In genomic region chr3:52693813-52694212, GRCm38 (mm10) we compare ENCODE assay signal across 28 mouse cellular contexts.
A peak's percentile ranks its signal among the peaks of the same experiment; 100 is the strongest.
DNase-seq lines count a peak whose midpoint lies in the region; ATAC-seq and TF ChIP-seq lines count a peak whose summit lies in the region.
"Had no signal": no experiment of that assay in that cellular context is flagged by ENCODE, and none has a peak within 500 bp of the region (broad histone marks: within the 10 kb centered on the region; RNA-seq: fewer than 3 reads in every experiment).

No protein-coding gene starts in this region.

- no peaks in the 10 kb centered on the region for H3K36me3 ChIP-seq in forebrain, postnatal 0 days (ENCODE audit: insufficient read depth)
- H3K36me3 ChIP-seq in forebrain, embryonic 15.5 days: no peaks in the 10 kb centered on the region
- no peaks in the 10 kb centered on the region for H3K36me3 ChIP-seq in hindbrain, postnatal 0 days (ENCODE audit: insufficient read depth, low read length)
- H3K36me3 ChIP-seq in hindbrain, embryonic 14.5 days (replicated peaks; ENCODE audit: control insufficient read depth, insufficient read depth): no peaks in the 10 kb centered on the region
- H3K36me3 ChIP-seq: embryonic facial prominence, embryonic 12.5 days; embryonic facial prominence, embryonic 15.5 days; G1E; heart, embryonic 10.5 days; heart, embryonic 13.5 days; hindbrain, embryonic 15.5 days; intestine, embryonic 15.5 days had no signal

- DNase-seq in forebrain, postnatal 0 days: peak; percentile 43
- peak; percentile 20 for DNase-seq in hindbrain, postnatal 0 days (ENCODE audit: low spot score)
- DNase-seq in hindbrain, embryonic 14.5 days (ENCODE audit: low spot score): no peak
- peak; percentile 22 for DNase-seq in layer of hippocampus, adult 9-11 months
- no peak for DNase-seq in layer of hippocampus, adult 8-10 months (ENCODE audit: low spot score in 2 of 2)
- DNase-seq in thymus, postnatal 25 days: no peak
- DNase-seq: adrenal gland, postnatal 10 days; adrenal gland, postnatal 36 days; B cell, adult 2 months; cerebellum, adult 11 months; cerebellum, adult 2 months; cerebellum, adult 9-11 months; cerebellum, postnatal 25 days; gastrocnemius, adult 2 months; gastrocnemius, postnatal 14 days; heart, adult 18-20 months; heart, postnatal 14 days; heart, postnatal 4 days had no signal

- no peak overlapping the region for H3K9ac ChIP-seq in forebrain, postnatal 0 days
- H3K9ac ChIP-seq in forebrain, embryonic 15.5 days (replicated peaks): no peak overlapping the region
- no peak overlapping the region for H3K9ac ChIP-seq in hindbrain, postnatal 0 days (replicated peaks; ENCODE audit: low read length)
- no peak overlapping the region for H3K9ac ChIP-seq in hindbrain, embryonic 14.5 days
- H3K9ac ChIP-seq: embryonic facial prominence, embryonic 12.5 days; embryonic facial prominence, embryonic 15.5 days; heart, embryonic 13.5 days; hindbrain, embryonic 15.5 days; intestine, embryonic 15.5 days had no signal

- H3K4me1 ChIP-seq in forebrain, postnatal 0 days (ENCODE audit: insufficient read depth): no peaks in the 10 kb centered on the region
- no peaks in the 10 kb centered on the region for H3K4me1 ChIP-seq in forebrain, embryonic 15.5 days
- no peaks in the 10 kb centered on the region for H3K4me1 ChIP-seq in hindbrain, postnatal 0 days (ENCODE audit: insufficient read depth, low read length)
- no peaks in the 10 kb centered on the region for H3K4me1 ChIP-seq in hindbrain, embryonic 14.5 days (replicated peaks; ENCODE audit: control insufficient read depth, insufficient read depth, low read length)
- H3K4me1 ChIP-seq: embryonic facial prominence, embryonic 12.5 days; heart, embryonic 10.5 days; heart, embryonic 13.5 days; hindbrain, embryonic 15.5 days; intestine, embryonic 15.5 days had no signal

- peak; percentile 53; the same call in 1 of the 2 replicates for ATAC-seq in forebrain, postnatal 0 days
- ATAC-seq in forebrain, embryonic 15.5 days (replicated peaks): no peak
- ATAC-seq in hindbrain, postnatal 0 days: no peak
- no peak for ATAC-seq in hindbrain, embryonic 14.5 days (ENCODE audit: low FRiP score)
- ATAC-seq: intestine, embryonic 15.5 days had no signal

- no peak overlapping the region for H3K27ac ChIP-seq in forebrain, postnatal 0 days (ENCODE audit: low read depth, low read length)
- H3K27ac ChIP-seq in forebrain, embryonic 15.5 days (replicated peaks): no peak overlapping the region; the same call in 1 of the 2 replicates
- no peak overlapping the region for H3K27ac ChIP-seq in hindbrain, postnatal 0 days
- no peak overlapping the region for H3K27ac ChIP-seq in hindbrain, embryonic 14.5 days
- H3K27ac ChIP-seq: embryonic facial prominence, embryonic 12.5 days; embryonic facial prominence, embryonic 15.5 days; gastrocnemius, adult 2 months; heart, embryonic 10.5 days; heart, embryonic 13.5 days; hindbrain, embryonic 15.5 days; intestine, embryonic 15.5 days had no signal

- no peaks in the 10 kb centered on the region for H3K9me3 ChIP-seq in forebrain, postnatal 0 days (ENCODE audit: low read length)
- H3K9me3 ChIP-seq in forebrain, embryonic 15.5 days: no peaks in the 10 kb centered on the region
- no peaks in the 10 kb centered on the region for H3K9me3 ChIP-seq in hindbrain, postnatal 0 days (ENCODE audit: low read length)
- no peaks in the 10 kb centered on the region for H3K9me3 ChIP-seq in hindbrain, embryonic 14.5 days (ENCODE audit: control insufficient read depth, low read length)
- H3K9me3 ChIP-seq: embryonic facial prominence, embryonic 15.5 days; heart, embryonic 10.5 days; hindbrain, embryonic 15.5 days; intestine, embryonic 15.5 days had no signal

- H3K4me2 ChIP-seq in forebrain, postnatal 0 days (ENCODE audit: low read depth): no peak overlapping the region
- no peak overlapping the region for H3K4me2 ChIP-seq in forebrain, embryonic 15.5 days (replicated peaks)
- H3K4me2 ChIP-seq in hindbrain, postnatal 0 days (ENCODE audit: low read depth, low read length): no peak overlapping the region
- H3K4me2 ChIP-seq in hindbrain, embryonic 14.5 days (replicated peaks): no peak overlapping the region
- H3K4me2 ChIP-seq: embryonic facial prominence, embryonic 12.5 days; embryonic facial prominence, embryonic 15.5 days; heart, embryonic 13.5 days; hindbrain, embryonic 15.5 days; intestine, embryonic 15.5 days had no signal

- no peaks in the 10 kb centered on the region for H3K27me3 ChIP-seq in forebrain, postnatal 0 days (ENCODE audit: insufficient read depth, low read length)
- H3K27me3 ChIP-seq in forebrain, embryonic 15.5 days: no peaks in the 10 kb centered on the region
- no peaks in the 10 kb centered on the region for H3K27me3 ChIP-seq in hindbrain, postnatal 0 days (ENCODE audit: insufficient read depth, low read length)
- H3K27me3 ChIP-seq in hindbrain, embryonic 14.5 days (ENCODE audit: control insufficient read depth, insufficient read depth, low read length): 0 out of 2 replicates have a peak, but pooled peaks cover 5% of the 10 kb centered on the region
- H3K27me3 ChIP-seq: CH12.LX; embryonic facial prominence, embryonic 12.5 days; embryonic facial prominence, embryonic 15.5 days; heart, embryonic 13.5 days; intestine, embryonic 15.5 days; Patski had no signal

- TF ChIP-seq CTCF in forebrain, postnatal 0 days (IDR thresholded peaks at IDR 0.05; ENCODE audit: low read depth): no peak
- no peak for TF ChIP-seq CTCF in hindbrain, postnatal 0 days (IDR thresholded peaks at IDR 0.05; ENCODE audit: low read depth)

- H3K4me3 ChIP-seq in forebrain, postnatal 0 days (ENCODE audit: low read depth, low read length): no peak overlapping the region
- H3K4me3 ChIP-seq in forebrain, embryonic 15.5 days: no peak overlapping the region
- no peak overlapping the region for H3K4me3 ChIP-seq in hindbrain, postnatal 0 days (ENCODE audit: low read length)
- H3K4me3 ChIP-seq in hindbrain, embryonic 14.5 days (replicated peaks; ENCODE audit: low read length): no peak overlapping the region
- H3K4me3 ChIP-seq: embryonic facial prominence, embryonic 12.5 days; embryonic facial prominence, embryonic 15.5 days; gastrocnemius, adult 2 months; heart, embryonic 10.5 days; heart, embryonic 13.5 days; hindbrain, embryonic 15.5 days; intestine, embryonic 15.5 days had no signal

- WGBS in forebrain, postnatal 0 days: 61% methylated on average over 2 of the region's 2 CpGs
- WGBS in forebrain, embryonic 15.5 days: 63% methylated on average over 2 of the region's 2 CpGs
- WGBS in hindbrain, postnatal 0 days: 68% methylated on average over 2 of the region's 2 CpGs
- WGBS in hindbrain, embryonic 14.5 days: 68% methylated on average over 2 of the region's 2 CpGs

Comparison
In these comparisons a context has a peak if more than half of its experiments do, and no peak if none do; other contexts are left out.
1. DNase-seq: peak in forebrain, postnatal 0 days (single experiment), hindbrain, postnatal 0 days (single experiment) and layer of hippocampus, adult 9-11 months (single experiment); none in hindbrain, embryonic 14.5 days (single experiment), layer of hippocampus, adult 8-10 months (0 of 2) and thymus, postnatal 25 days (single experiment).